Mouse (Mus musculus): ENCODE measurements around the gene Msantd3.

Msantd3 gene

GRCm38 (mm10) chr4:48555729-48556128, 16.0 kb downstream of the Msantd3 start:
- no peak for DNase-seq (ENCODE audit: low spot score)

DNA sequence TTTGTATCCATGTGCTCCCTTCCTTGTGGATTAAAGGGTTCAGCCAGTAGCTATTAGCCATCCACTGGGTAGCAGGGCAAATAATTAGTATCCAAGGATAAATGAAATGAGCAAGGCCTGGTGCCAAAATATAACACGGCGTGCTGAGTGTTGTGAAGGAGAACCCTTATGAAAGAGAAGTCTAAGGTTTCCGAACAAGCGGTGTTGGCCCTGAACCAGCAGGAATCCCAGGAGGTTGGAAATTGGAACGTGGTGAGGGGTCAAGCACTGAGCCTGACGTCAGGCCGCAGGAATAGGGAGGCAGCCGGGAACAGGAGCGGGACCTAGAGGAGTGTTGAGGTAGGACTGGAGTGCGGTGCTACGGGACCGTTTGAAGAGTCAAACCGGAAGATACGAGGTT, 19.9 kb downstream of the Msantd3 start:
- no peak for DNase-seq (ENCODE audit: low spot score)

- no peak for DNase-seq (ENCODE audit: low spot score)
Measured at GRCm38 (mm10) chr4:48561824-48562223, 22.1 kb downstream of the Msantd3 start.

DNA sequence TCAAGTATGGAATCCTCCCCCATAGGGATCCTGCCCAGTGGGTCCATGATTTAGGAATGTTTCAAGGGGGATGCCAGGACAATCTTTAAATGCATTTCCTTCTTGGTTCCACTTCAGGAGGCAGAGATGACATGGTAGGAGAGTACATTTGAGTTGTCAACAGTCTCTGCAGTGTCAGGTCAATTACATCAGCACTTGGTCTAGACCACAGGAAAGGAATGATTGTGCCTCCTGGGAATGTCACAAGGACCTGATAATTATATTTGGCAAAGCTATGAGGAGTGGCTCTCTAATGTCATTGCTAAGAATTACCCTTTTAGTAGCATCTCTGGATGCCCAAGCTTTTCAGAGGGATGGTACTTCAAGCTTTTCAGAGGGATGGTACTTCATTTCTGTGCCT, 25.2 kb downstream of the Msantd3 start:
- DNase-seq (ENCODE audit: low spot score) = no peak

DNA sequence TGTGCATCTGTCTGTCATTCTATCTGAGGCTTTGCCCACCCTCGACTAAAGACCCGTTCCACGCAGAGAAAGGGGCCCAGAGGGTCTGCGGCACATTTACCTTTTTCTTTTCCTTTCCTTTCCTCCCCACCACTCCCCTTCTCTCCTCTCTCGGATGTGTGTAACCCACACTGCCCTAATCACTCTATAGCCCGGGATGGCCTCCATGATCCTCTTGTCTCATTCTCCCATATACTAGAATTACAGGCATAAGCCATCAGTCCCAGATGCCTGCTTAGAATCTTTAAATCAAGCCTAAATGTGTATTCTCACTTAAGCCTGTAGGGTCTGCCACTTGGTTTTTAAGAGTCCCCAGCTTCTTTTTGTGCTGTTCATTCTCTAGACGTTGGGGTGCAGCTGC, 36.6 kb downstream of the Msantd3 start:
- no peak for DNase-seq (ENCODE audit: low spot score)

DNA sequence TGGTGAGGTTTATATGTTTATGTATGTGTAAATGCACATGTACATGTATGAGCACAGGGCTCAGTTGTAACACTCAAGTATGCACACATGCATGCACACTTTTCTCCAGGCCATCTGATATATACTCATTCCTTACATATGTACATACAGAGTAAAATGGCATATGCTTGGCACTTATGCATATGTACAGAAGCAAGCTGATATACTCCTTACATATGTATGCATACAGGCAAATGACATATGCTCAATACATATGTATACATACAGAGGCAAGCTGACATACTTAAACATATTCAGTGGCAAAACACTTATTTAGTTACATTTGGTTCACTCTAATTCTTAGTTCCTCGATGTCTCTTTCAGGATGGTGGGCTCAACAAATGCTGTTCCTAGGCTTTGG, 38.1 kb downstream of the Msantd3 start:
- no peak for DNase-seq (ENCODE audit: low spot score)

DNA sequence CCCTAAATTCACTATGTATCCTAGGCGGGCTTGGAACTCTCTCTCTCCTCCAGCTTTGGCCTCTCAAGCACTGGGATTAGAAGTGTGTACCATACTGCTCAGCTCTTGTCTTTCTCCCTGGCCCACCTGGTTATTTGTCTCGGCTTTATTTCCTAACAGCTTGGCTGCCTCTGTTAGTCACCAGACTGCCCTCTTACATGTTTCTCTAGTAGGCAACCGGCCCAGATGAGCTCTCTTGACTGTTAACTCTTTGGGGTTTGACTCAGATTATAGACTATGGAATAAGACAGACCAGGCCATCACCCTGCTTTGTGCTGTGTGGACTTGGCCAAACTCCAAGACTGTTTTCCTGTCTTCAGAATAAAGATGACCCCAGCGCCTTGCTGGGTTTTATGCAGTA, 38.7 kb downstream of the Msantd3 start:
- no peak for DNase-seq (ENCODE audit: low spot score)

- no peak for DNase-seq (ENCODE audit: low spot score)
Measured at GRCm38 (mm10) chr4:48579475-48580110, 39.9 kb downstream of the Msantd3 start.

DNA sequence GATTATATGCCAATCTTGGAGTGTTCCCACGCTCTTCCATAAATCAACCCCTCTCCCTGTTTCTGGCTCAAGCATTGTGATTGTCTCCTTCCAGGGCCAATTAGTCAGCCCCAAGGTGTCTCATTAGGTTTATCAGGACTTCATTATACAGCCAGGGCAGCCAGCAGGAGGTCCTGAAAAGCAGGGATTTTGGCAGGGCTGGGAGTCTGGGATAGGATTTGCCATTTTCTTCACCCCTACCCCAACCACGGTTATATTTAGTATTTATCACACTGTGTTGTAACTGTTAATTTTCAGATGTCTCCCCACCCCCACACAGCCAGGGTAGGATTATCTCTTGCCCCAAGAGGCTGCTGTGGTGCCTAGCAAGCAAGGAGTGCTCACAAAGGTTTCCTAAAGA, 41.5 kb downstream of the Msantd3 start:
- no peak for DNase-seq (ENCODE audit: low spot score)

DNA sequence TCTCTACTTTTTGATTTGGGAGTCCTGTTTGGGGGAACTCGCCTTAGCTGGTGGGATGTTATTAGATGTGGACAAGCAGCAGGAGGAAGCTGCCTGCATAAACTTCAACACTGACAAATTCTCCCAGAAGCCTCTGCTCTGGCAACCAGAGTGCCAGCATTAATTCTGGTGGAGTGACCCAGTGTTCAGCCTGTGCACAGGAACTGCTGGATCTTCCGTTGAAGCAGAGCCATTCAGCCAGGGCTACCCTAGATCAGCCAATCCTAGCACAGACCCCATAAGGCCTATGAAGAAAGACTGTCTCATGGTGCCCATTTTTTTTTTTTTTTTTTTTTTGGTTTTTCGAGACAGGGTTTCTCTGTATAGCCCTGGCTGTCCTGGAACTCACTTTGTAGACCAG, 42.3 kb downstream of the Msantd3 start:
- DNase-seq (ENCODE audit: low spot score) = no peak

GRCm38 (mm10) chr4:48582941-48583340, 43.2 kb downstream of the Msantd3 start:
- DNase-seq (ENCODE audit: low spot score) = no peak

DNA sequence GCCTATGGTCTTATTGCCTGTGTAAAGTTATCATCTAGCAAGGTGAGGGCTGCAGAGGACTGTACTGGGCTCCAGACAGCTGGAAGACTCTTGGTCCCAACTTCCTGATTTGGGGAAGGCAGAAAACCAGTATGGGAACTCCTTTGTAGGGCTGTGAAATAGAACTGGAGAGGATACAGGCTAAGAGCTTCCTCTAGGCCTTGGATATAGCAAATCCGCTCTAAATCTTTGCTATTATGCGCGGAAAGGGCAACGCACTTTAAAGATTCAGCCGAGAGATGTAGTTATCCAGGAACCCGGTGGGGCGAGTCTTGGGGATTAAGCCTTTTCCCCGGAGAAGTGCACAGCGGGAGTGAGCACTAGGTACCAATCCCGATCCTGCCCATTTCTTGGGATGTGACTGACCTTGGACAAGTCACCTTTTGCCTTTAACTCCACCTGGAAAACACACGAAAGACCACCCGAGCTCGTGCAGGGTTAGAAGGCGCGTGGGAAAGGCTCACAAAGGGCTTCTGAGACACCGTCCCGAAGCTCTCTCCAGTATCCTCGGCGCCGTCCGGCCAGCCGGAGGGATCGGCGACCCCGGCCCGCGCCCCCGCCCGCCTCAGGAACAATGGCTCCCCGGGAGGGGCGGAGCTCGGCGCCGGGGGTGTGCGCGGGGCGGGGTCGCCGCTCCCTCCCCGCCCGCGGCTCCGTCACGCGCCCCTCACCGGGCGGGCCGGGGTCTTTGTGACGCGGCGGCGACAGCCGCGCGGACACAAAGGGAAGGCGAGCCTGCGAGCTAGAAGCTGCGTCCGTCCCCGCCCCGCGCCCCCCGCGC, 44.9 kb downstream of the Msantd3 start, which contains the start of gene Tmeff1:
Gene Tmeff1 (plus strand): TSS at position 754 of the 820 bp plus-strand sequence.
- peak; percentile 60 for DNase-seq (ENCODE audit: low spot score)

DNA sequence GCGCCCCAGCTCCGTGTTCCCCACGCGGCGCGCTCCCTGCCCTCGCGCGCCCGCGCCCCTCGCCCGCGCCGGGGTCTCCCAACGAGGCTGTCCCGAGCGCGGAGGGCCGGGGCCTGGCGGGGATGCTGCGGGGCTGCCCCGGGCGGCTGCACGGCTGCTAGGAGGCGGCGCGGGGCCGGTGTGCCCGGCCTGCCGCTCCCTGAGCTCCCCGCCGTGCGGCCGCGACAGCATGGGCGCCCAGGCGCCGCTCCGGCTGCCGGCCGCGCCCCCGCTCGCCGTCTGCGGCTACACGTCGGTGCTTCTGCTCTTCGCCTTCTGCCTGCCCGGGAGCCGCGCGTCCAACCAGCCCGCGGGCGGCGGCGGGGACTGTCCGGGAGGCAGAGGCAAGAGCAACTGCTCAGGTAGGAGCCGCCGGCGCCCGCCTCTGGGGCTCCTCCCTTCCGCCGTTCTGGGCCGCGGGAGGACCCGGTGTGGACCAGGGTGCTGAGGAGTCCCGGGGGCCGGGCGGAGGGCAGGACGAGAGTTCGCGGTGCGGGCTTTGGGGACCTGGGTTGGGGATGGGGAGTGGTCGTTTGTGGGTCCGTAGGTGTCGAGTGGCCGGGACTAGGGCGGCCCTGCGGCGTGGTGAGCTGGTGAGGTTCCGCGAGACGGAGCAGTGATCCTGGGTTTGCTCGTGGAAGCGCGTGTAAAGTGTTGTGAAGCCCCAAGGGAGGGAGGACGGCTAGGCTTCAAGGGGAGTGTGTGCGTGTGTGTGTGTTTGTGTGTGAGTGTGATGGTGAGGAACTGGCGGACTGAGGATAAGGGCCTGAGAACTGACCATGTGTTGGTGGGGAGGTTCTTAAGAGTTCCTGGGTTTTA, 45.7 kb downstream of the Msantd3 start:
- peak; percentile 64 for DNase-seq (ENCODE audit: low spot score)

DNA sequence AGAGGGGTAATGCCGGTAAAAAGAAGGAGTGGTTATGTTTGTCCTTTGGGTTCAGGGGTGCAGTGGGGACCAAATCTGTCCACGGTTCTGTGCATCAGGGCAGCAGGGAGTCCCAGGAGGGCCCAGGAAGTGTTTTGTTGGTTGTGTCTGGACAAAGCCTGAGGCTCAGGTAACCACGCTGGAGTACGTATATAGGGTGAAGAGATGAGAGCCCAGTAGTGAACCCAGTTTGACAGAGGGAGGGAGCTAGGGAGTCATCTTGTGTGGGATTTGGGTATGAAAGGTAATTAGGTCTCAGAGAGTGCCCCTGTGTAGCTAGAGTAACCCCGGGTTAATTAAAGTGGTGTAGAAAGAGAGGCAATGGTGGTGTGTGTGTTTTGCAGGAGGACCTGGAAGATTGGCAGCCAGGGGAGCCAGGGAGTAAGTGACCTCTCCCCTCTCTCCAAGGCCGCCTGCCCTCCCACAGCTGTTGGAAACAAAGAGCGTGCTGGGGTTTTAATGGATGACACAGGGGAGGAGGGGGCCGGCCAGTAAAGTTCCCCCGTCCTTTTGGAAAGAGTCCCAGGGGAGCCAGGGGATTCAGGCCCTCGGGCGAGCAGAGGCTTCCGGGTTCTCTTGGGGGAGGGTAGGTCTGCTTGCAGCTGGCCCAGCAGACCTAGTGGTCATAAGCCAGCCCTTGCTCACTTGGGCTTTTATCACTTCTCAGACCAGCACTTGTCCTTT, 46.5 kb downstream of the Msantd3 start:
- DNase-seq (ENCODE audit: low spot score) = peak; percentile 73

DNA sequence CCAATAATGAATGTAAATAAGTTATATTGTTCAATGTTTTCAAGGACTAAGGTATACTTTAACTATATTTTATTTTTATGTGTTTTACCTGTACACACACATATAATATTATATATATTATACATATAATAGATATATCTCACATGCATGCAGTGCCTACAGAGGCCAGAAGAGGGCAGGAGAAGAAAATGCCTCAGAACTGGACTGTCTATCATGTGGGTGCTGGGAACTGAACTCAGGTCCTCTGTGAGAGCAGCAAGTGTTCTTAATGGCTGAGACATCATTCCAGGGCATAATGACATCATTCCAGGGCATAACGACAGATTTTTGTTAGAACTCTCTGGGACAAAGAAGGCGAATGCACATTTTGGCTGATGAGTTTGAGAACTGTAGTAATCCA, 47.8 kb downstream of the Msantd3 start:
- no peak for DNase-seq (ENCODE audit: low spot score)

GRCm38 (mm10) chr4:48588576-48588975, 48.8 kb downstream of the Msantd3 start:
- DNase-seq (ENCODE audit: low spot score) = no peak

DNA sequence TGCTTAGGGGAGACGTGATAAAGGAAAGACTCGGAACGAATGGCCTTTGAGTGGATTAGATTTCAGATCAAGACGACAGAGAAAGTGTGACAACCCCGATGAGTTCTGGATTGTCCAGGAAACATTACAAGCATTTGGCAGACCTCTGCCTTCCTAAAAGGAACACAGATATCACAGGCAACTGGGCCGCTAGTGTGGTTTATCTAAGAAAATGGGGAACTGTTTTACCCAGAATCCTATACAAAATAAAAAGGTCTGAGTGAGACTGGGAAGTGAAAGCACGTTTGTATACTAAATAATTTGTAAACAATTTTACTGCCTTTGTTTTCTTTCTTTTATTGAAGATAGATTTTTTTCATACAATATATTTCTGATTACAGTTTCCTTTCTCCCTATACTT, 51.1 kb downstream of the Msantd3 start:
- no peak for DNase-seq (ENCODE audit: low spot score)

- DNase-seq (ENCODE audit: low spot score) = no peak
Measured at GRCm38 (mm10) chr4:48591390-48591789, 51.7 kb downstream of the Msantd3 start.

- no peak for DNase-seq (ENCODE audit: low spot score)
Measured at GRCm38 (mm10) chr4:48592328-48592727, 52.6 kb downstream of the Msantd3 start.

DNA sequence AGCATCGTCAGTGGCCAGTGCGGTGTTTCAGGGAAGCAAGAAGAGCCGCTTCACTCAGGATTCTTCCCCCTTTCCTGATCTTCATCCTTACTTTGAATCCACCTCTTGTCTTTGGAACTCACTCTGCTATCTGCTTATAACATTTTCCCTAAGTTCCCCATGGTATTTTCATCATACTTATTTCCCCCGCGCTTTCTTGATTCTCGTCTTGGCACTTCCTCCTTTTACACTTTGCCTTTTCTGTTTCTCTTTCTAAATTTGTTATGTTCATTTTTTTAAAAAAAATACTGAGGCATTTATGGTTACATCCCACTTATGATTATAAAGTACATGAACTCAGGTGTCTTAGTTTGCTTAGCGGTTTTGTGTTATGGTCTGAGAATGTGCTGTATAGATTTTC, 53.1 kb downstream of the Msantd3 start:
- DNase-seq (ENCODE audit: low spot score) = no peak

GRCm38 (mm10) chr4:48596111-48596510, 56.4 kb downstream of the Msantd3 start:
- no peak for DNase-seq (ENCODE audit: low spot score)

DNA sequence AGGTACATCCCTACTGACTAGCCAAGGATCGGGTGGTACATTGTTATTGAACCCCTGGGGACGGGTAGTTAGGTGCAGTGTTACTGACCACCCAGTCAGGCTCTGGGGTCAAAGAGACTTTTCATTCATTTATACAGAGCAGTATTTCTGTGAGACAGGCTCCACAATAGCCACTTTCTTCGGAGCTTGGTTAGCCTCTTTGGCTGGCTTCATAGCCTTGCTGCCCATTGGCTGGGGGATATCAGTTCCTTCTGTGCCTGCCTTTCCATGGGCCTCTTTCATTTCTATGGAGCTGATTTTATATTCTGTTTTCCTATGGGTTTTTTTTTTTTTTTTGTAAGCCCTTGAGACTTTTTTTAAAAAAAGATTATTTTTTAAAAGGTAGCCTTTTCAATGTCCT, 65.9 kb downstream of the Msantd3 start:
- no peak for DNase-seq (ENCODE audit: low spot score)
